13 mouse cellular contexts compared by ENCODE assay signal in the genomic region with DNA sequence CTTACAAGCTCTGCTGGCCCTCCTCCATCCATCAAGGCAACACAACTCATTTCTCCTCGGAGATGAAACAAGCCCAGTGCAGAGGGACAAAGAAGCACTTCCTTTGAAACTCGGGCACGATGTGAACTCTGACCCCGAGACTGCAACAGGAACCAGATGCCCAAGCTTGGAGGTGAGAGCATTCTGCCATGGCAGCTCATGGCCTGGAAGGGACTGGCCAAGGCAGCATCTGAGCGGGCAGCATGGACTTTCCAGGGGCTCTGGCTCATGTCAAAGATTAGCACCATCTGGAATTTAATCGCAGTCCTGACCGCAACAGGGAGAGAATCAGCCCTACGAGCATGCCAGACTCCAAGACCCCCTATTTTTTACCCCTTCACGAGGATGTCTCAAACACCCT.
DNase-seq lines count a peak whose midpoint lies in the region; ATAC-seq lines count a peak whose summit lies in the region.
"Had no signal": no experiment of that assay in that cellular context is flagged by ENCODE, and none has a peak within 500 bp of the region (broad histone marks: within the 10 kb centered on the region; RNA-seq: fewer than 3 reads in every experiment).

No protein-coding gene starts in this region.

- peak; percentile 50 to 53 for DNase-seq in cerebellum, postnatal 14 days
- DNase-seq in cerebellum, adult 8-10 months: no peak
- no peak for DNase-seq in hindbrain, embryonic 11.5 days (ENCODE audit: low spot score)
- DNase-seq in neural tube, embryonic 11.5 days (ENCODE audit: low spot score): peak; percentile 39
- DNase-seq in spleen, postnatal 36 days (ENCODE audit: low spot score in 2 of 2): no peak
- no peak for DNase-seq in frontal cortex, postnatal 14 days (ENCODE audit: low spot score in 2 of 2)
- DNase-seq: adrenal gland, postnatal 14 days; kidney, adult 18-20 months; spleen, adult 18-20 months had no signal

- H3K27me3 ChIP-seq in hindbrain, embryonic 11.5 days (ENCODE audit: control insufficient read depth, insufficient read depth, low read length): no peaks in the 10 kb centered on the region
- H3K27me3 ChIP-seq in hindbrain, embryonic 12.5 days: no peaks in the 10 kb centered on the region
- H3K27me3 ChIP-seq in hindbrain, embryonic 13.5 days: peaks cover 9% of the 10 kb centered on the region; the same call in 1 of the 2 replicates
- H3K27me3 ChIP-seq in neural tube, embryonic 11.5 days (ENCODE audit: control insufficient read depth, insufficient read depth, low read length): no peaks in the 10 kb centered on the region

- H3K36me3 ChIP-seq in hindbrain, embryonic 11.5 days (ENCODE audit: control insufficient read depth, insufficient read depth, low read length): no peaks in the 10 kb centered on the region
- no peaks in the 10 kb centered on the region for H3K36me3 ChIP-seq in hindbrain, embryonic 12.5 days
- H3K36me3 ChIP-seq in hindbrain, embryonic 13.5 days: no peaks in the 10 kb centered on the region
- no peaks in the 10 kb centered on the region for H3K36me3 ChIP-seq in neural tube, embryonic 11.5 days (ENCODE audit: control insufficient read depth, insufficient read depth, low read length)
- H3K36me3 ChIP-seq: midbrain, embryonic 12.5 days had no signal

- H3K4me2 ChIP-seq in hindbrain, embryonic 11.5 days (replicated peaks; ENCODE audit: low read depth, low read length): no peak overlapping the region
- no peak overlapping the region for H3K4me2 ChIP-seq in hindbrain, embryonic 12.5 days (replicated peaks)
- no peak overlapping the region for H3K4me2 ChIP-seq in hindbrain, embryonic 13.5 days
- H3K4me2 ChIP-seq in neural tube, embryonic 11.5 days (ENCODE audit: low read depth): no peak overlapping the region
- H3K4me2 ChIP-seq: lung, embryonic 14.5 days; midbrain, embryonic 12.5 days had no signal

- no peaks in the 10 kb centered on the region for H3K9me3 ChIP-seq in hindbrain, embryonic 11.5 days (ENCODE audit: control insufficient read depth, low read length)
- no peaks in the 10 kb centered on the region for H3K9me3 ChIP-seq in hindbrain, embryonic 12.5 days (replicated peaks)
- H3K9me3 ChIP-seq in hindbrain, embryonic 13.5 days: no peaks in the 10 kb centered on the region
- H3K9me3 ChIP-seq in neural tube, embryonic 11.5 days (ENCODE audit: control insufficient read depth, low read length): no peaks in the 10 kb centered on the region
- H3K9me3 ChIP-seq: midbrain, embryonic 12.5 days had no signal

- no peak overlapping the region for H3K9ac ChIP-seq in hindbrain, embryonic 11.5 days (ENCODE audit: low read depth, low read length)
- H3K9ac ChIP-seq in hindbrain, embryonic 12.5 days: no peak overlapping the region
- no peak overlapping the region for H3K9ac ChIP-seq in hindbrain, embryonic 13.5 days
- no peak overlapping the region for H3K9ac ChIP-seq in neural tube, embryonic 11.5 days (ENCODE audit: low read length)
- H3K9ac ChIP-seq: lung, embryonic 14.5 days; midbrain, embryonic 12.5 days had no signal

- H3K4me1 ChIP-seq in hindbrain, embryonic 11.5 days (replicated peaks; ENCODE audit: control insufficient read depth, insufficient read depth, low read length): peaks cover 4% of the 10 kb centered on the region; the same call in 1 of the 2 replicates
- peaks cover 36% of the 10 kb centered on the region for H3K4me1 ChIP-seq in hindbrain, embryonic 12.5 days
- H3K4me1 ChIP-seq in hindbrain, embryonic 13.5 days (replicated peaks): peaks cover 41% of the 10 kb centered on the region
- peaks cover 23% of the 10 kb centered on the region for H3K4me1 ChIP-seq in neural tube, embryonic 11.5 days (ENCODE audit: control insufficient read depth, insufficient read depth, low read length)

- H3K27ac ChIP-seq in hindbrain, embryonic 11.5 days (ENCODE audit: low read depth, low read length): peak overlapping the region; percentile 33; the same call in 1 of the 2 replicates
- H3K27ac ChIP-seq in hindbrain, embryonic 12.5 days: no peak overlapping the region
- H3K27ac ChIP-seq in hindbrain, embryonic 13.5 days: peak overlapping the region; percentile 19; the same call in 1 of the 2 replicates
- no peak overlapping the region for H3K27ac ChIP-seq in neural tube, embryonic 11.5 days (ENCODE audit: low read depth, low read length)
- H3K27ac ChIP-seq: midbrain, embryonic 12.5 days had no signal

- ATAC-seq in hindbrain, embryonic 11.5 days (ENCODE audit: low FRiP score): no peak
- no peak for ATAC-seq in hindbrain, embryonic 12.5 days (ENCODE audit: low FRiP score)
- no peak for ATAC-seq in hindbrain, embryonic 13.5 days (ENCODE audit: low FRiP score)
- no peak for ATAC-seq in neural tube, embryonic 11.5 days (ENCODE audit: insufficient read depth, low FRiP score, low TSS enrichment)

- H3K4me3 ChIP-seq in hindbrain, embryonic 11.5 days (ENCODE audit: low read depth, low read length): no peak overlapping the region
- H3K4me3 ChIP-seq in hindbrain, embryonic 12.5 days: no peak overlapping the region
- H3K4me3 ChIP-seq in hindbrain, embryonic 13.5 days: no peak overlapping the region
- H3K4me3 ChIP-seq in neural tube, embryonic 11.5 days (ENCODE audit: low read depth, low read length): no peak overlapping the region
- H3K4me3 ChIP-seq: midbrain, embryonic 12.5 days had no signal

- 40% methylated on average over 9 of the region's 9 CpGs for WGBS in hindbrain, embryonic 11.5 days
- 40% methylated on average over 9 of the region's 9 CpGs for WGBS in hindbrain, embryonic 12.5 days
- 44% methylated on average over 9 of the region's 9 CpGs for WGBS in hindbrain, embryonic 13.5 days
- 45% methylated on average over 9 of the region's 9 CpGs for WGBS in neural tube, embryonic 11.5 days

Comparison
In these comparisons a context has a peak if more than half of its experiments do, and no peak if none do; other contexts are left out.
1. DNase-seq: peak in cerebellum, postnatal 14 days (2 of 2) and neural tube, embryonic 11.5 days (single experiment); none in cerebellum, adult 8-10 months (single experiment), hindbrain, embryonic 11.5 days (single experiment), spleen, postnatal 36 days (0 of 2) and frontal cortex, postnatal 14 days (0 of 2).
2. H3K27ac ChIP-seq: peak in hindbrain, embryonic 11.5 days (single experiment) and hindbrain, embryonic 13.5 days (single experiment); none in hindbrain, embryonic 12.5 days (single experiment) and neural tube, embryonic 11.5 days (single experiment).